Mouse (Mus musculus) heart, postnatal 0 days (tissue): ENCODE data around the gene Mad2l2. TPM values are rescaled to one million over a fixed set of nuclear protein-coding genes. Genes with fewer than 3 reads are reported as not detected.

ENCODE experiments used
- ATAC-seq: fragments of 200-750 bp; cut with Nextera tagmentation; 2 replicates; pipeline ENCODE4 v1.8.0; 2017; ENCODE audit warnings: low read depth, moderate number of reproducible peaks, moderate library complexity; ENCODE audit not compliant: insufficient read depth
- DNase-seq: peaks from one replicate; pipeline ENCODE4 v3.0.0-alpha.2; 2016; ENCODE audit warnings: low spot score
- H3K27ac ChIP-seq: fragments of 300-500 bp; sonication (generic); 2 replicates; pipeline ENCODE4 v1.5.1; 2014; ENCODE audit warnings: low read depth, mild to moderate bottlenecking
- H3K27me3 ChIP-seq: fragments of 300-500 bp; sonication (generic); 2 replicates; pipeline ENCODE4 v1.6.1; 2014; ENCODE audit warnings: low read length, mixed read lengths; ENCODE audit not compliant: control insufficient read depth, insufficient read depth
- H3K36me3 ChIP-seq: fragments of 300-500 bp; sonication (generic); replicated peaks from 2 replicates; pipeline ENCODE4 v1.6.1; 2014; ENCODE audit warnings: low read length, mixed read lengths; ENCODE audit not compliant: control insufficient read depth, insufficient read depth
- H3K4me1 ChIP-seq: fragments of 300-500 bp; sonication (generic); 2 replicates; pipeline ENCODE4 v1.6.1; 2014; ENCODE audit warnings: antibody characterized with exemption; ENCODE audit not compliant: control insufficient read depth, insufficient read depth
- H3K4me2 ChIP-seq: fragments of 300-500 bp; sonication (generic); 2 replicates; pipeline ENCODE4 v1.6.1; 2014; ENCODE audit warnings: low read depth, mild to moderate bottlenecking, low read length, moderate library complexity
- H3K4me3 ChIP-seq: fragments of 300-500 bp; sonication (generic); 2 replicates; pipeline ENCODE4 v1.5.1; 2014; ENCODE audit warnings: low read depth, low read length
- H3K9ac ChIP-seq: fragments of 300-500 bp; sonication (generic); replicated peaks from 2 replicates; pipeline ENCODE4 v1.6.1; 2014; ENCODE audit warnings: low read depth, low read length, mixed read lengths
- H3K9me3 ChIP-seq: fragments of 300-500 bp; sonication (generic); replicated peaks from 2 replicates; pipeline ENCODE4 v1.6.1; 2016; ENCODE audit warnings: low read length; ENCODE audit not compliant: control insufficient read depth
- CTCF ChIP-seq: IDR thresholded peaks from 2 replicates; pipeline ENCODE4 v1.5.1; 2016; ENCODE audit warnings: antibody characterized with exemption, control low read depth, low read depth
- EP300 ChIP-seq: IDR thresholded peaks from 2 replicates; pipeline ENCODE4 v1.6.1; 2016; ENCODE audit warnings: antibody characterized with exemption, low read depth
- WGBS: fragments of 180-500 bp; shearing (Covaris S2); extraction: QIAGEN DNeasy Blood & Tissue Kit; methylation state at CpG from one replicate; pipeline ENCODE4 v1.1.7; 2014; 5-methylcytosine and 5-hydroxymethylcytosine counted together
- polyA plus RNA-seq: library from polyadenylated mRNA; unstranded; fragments of >200 nt; fragmentation: Nextera tagmentation; extraction: Ambion mirVana; gene quantifications from 2 replicates; pipeline ENCODE4 v1.2.1, GENCODE M21; 2015
- total RNA-seq: library from RNA; depleted of rRNA; stranded (reverse); fragments of >200 nt; gene quantifications from 2 replicates; pipeline ENCODE4 v1.2.3, GENCODE M21; 2014; ENCODE audit warnings: low replicate concordance

The Mad2l2 gene
- total and polyA plus RNA-seq, 2 experiments from 2014 or later: 6.1 to 36.2 TPM

DNA sequence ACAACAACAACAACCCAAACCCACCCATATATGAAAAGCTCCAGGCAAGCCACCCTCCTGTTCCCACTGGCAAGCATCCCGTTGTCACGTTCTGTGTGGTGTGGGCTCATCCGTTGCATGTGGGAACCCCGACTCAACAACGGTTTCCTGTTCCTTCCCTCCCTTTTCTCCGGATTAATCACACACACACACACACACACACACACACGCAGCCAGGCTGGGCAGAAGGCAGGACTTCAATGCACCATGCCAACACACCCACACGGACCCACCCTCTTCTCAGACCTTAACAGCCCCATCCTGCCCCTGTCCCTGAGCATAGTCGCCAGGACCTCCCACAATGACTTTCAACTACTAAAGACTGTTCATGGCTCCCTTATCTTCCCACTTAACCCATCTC lies 9.6 kb upstream of the Mad2l2 start:
- no peak overlapping the region for H3K4me2 ChIP-seq
- ATAC-seq (no peak), DNase-seq (no peak)
- H3K9ac ChIP-seq: no peak overlapping the region
- no peaks in the 10 kb centered on the region for H3K36me3 ChIP-seq
- no peak overlapping the region for H3K4me3 ChIP-seq
- peaks cover 8% of the 10 kb centered on the region; the same call in 1 of the 2 replicates for H3K27me3 ChIP-seq
- TF ChIP-seq EP300 (no peak), CTCF (no peak)
- no peaks in the 10 kb centered on the region for H3K4me1 ChIP-seq
- 69% methylated on average over 9 of the region's 9 CpGs for WGBS
- H3K9me3 ChIP-seq: 0 out of 2 replicates have a peak, but pooled peaks cover 4% of the 10 kb centered on the region
- H3K27ac ChIP-seq: no peak overlapping the region

- Histone ChIP-seq H3K36me3 (no peaks in the 10 kb centered on the region), H3K4me1 (no peaks in the 10 kb centered on the region), H3K4me2 (no peak overlapping the region), H3K4me3 (no peak overlapping the region), H3K9ac (no peak overlapping the region), H3K9me3 (0 out of 2 replicates have a peak, but pooled peaks cover 4% of the 10 kb centered on the region), H3K27me3 (0 out of 2 replicates have a peak, but pooled peaks cover 6% of the 10 kb centered on the region), H3K27ac (no peak overlapping the region)
- WGBS: 75% methylated on average over 4 of the region's 4 CpGs
- no peak for TF ChIP-seq CTCF
- TF ChIP-seq EP300: no peak
- ATAC-seq (no peak), DNase-seq (no peak)
Measured at GRCm38 (mm10) chr4:148121362-148121761, 8.8 kb upstream of the Mad2l2 start.

DNA sequence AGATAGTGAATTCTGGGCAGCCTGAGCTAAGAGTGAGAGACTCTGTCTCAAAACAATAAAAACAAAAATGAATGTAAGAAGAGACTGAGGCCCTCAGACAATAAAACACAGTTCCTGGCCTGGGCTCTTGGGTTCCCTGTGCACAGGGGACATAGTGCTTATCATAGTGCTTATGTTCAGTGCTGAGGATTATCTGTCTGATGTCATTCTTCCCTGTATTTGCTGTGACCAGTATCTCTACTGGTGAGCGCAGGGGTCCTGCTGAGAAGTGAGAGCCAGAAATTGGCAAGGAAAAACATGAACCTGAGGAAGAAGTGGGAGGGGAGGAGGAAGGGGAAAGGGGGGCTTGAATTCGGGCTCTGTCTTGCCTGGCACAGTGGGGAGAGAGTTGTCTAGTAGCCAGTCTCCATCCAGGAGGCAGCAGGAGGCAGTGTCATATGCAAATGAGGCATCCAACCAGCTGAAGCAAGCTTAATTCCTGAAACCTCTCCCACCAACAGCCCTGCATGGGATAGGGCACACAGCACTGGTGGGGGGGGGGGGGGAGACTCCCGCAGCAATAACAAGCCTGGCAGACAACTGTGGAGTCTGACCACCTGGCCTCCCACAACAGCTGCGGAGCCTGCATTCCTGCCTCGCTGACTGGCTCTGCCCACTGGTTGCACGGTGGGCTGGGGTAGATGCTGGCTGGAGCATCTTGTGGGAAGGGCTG lies 8.0 kb upstream of the Mad2l2 start:
- no peak for DNase-seq
- Histone ChIP-seq H3K9ac (no peak overlapping the region), H3K27ac (no peak overlapping the region), H3K9me3 (no peaks in the 10 kb centered on the region), H3K4me2 (no peak overlapping the region), H3K4me3 (no peak overlapping the region), H3K4me1 (no peaks in the 10 kb centered on the region), H3K36me3 (no peaks in the 10 kb centered on the region), H3K27me3 (0 out of 2 replicates have a peak, but pooled peaks cover 6% of the 10 kb centered on the region)
- ATAC-seq: no peak
- TF ChIP-seq EP300 (no peak), CTCF (no peak)
- 19% methylated on average over 6 of the region's 6 CpGs for WGBS

DNA sequence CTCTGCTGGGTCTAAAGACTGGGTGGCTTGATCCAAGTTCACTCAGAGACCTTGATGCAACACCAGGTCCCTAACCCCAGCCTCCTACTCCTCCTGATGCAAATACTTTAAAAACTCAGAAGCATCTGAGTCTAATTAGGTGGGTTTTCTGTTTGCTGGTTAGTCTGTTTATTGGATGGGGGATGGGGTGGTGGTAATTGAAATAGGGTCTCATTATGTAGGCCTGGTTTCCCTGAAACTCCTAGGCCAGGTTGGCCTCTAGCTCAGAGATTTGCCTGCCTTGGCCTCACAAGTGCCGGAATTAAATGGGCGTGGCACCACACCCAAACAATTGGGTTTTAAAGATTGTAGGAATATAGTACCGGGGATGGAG lies 7.5 kb upstream of the Mad2l2 start:
- Histone ChIP-seq H3K27ac (no peak overlapping the region), H3K4me1 (no peaks in the 10 kb centered on the region), H3K4me3 (no peak overlapping the region), H3K9ac (no peak overlapping the region), H3K9me3 (no peaks in the 10 kb centered on the region), H3K36me3 (no peaks in the 10 kb centered on the region), H3K4me2 (no peak overlapping the region), H3K27me3 (peaks cover 9% of the 10 kb centered on the region; the same call in 1 of the 2 replicates)
- WGBS: 79% methylated on average over 3 of the region's 3 CpGs
- no peak for DNase-seq
- no peak for TF ChIP-seq CTCF
- TF ChIP-seq EP300: no peak
- no peak for ATAC-seq

DNA sequence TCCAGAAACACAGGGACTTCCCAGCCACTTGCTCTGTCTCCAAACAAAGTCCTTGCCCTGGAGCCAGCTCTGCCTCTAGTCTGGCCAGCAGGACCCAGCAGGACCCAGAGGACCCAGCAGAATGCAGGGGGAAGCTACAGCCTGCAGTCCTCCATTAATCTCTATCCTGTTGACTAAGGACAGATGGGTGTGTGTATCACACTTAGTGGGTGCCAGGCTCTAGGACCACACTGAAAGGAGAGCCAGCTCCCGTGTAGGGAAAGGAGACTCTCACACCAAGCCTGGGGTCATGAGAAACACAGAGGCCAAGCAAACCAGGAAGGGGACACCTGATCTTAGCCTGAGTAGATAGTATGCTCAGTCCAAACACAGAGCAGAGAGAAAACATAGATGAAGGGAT lies 1.9 kb upstream of the Mad2l2 start:
- H3K27ac ChIP-seq: no peak overlapping the region
- TF ChIP-seq CTCF (no peak), EP300 (no peak)
- peaks cover 53% of the 10 kb centered on the region for H3K27me3 ChIP-seq
- DNase-seq: no peak
- 48% methylated on average over 1 of the region's 1 CpGs for WGBS
- no peak overlapping the region for H3K4me3 ChIP-seq
- no peaks in the 10 kb centered on the region for H3K4me1 ChIP-seq
- no peak overlapping the region for H3K4me2 ChIP-seq
- no peak for ATAC-seq
- no peaks in the 10 kb centered on the region for H3K9me3 ChIP-seq
- no peaks in the 10 kb centered on the region for H3K36me3 ChIP-seq
- no peak overlapping the region for H3K9ac ChIP-seq

DNA sequence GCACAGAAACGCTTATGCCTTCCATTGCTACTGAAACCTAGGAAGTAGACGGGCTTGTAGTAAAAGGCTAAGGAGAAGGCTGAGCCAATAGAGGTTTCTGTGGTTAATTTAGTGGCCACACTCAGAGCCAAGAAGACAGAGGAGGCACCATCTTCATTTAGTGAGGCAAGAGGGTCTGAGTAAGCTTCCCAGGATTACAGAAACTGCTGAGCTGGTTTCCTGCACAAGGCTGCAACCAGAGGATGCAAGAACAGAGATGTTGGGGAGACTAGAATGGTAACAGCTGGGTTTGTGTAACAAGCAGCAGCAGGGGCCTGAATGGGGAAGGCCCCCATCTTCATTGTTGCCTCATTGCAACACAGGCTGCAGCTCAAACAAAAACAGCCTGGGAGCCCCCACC lies 1.5 kb upstream of the Mad2l2 start:
- Histone ChIP-seq H3K4me1 (no peaks in the 10 kb centered on the region), H3K4me2 (no peak overlapping the region), H3K9me3 (no peaks in the 10 kb centered on the region), H3K36me3 (no peaks in the 10 kb centered on the region), H3K27ac (no peak overlapping the region), H3K4me3 (no peak overlapping the region), H3K27me3 (peaks cover 53% of the 10 kb centered on the region), H3K9ac (no peak overlapping the region)
- TF ChIP-seq EP300: no peak
- TF ChIP-seq CTCF: no peak
- DNase-seq: no peak
- WGBS: 59% methylated on average over 2 of the region's 2 CpGs
- no peak for ATAC-seq
